Mouse (Mus musculus): Measurements from ENCODE around the gene Lexm. TPM values are rescaled to one million over a fixed set of nuclear protein-coding genes. Genes with fewer than 3 reads are reported as not detected.

The Lexm gene
- not detected for total RNA-seq (2021)
- long read RNA-seq, experiment 1, result 0 reads
- long read RNA-seq, experiment 2, result 0 reads

GRCm38 (mm10) chr4:106617056-106617455, at the start of gene Lexm:
TSS of gene Lexm (minus strand) at chr4:106617241.
- DNase-seq, result no peak
- intact Hi-C loops (cut with DNase I; ENCODE audit: low total_unique reads), result loop anchor here (10.0 kb wide), 1 partner anchor 538 kb away; no protein-coding TSS in a partner anchor

DNA sequence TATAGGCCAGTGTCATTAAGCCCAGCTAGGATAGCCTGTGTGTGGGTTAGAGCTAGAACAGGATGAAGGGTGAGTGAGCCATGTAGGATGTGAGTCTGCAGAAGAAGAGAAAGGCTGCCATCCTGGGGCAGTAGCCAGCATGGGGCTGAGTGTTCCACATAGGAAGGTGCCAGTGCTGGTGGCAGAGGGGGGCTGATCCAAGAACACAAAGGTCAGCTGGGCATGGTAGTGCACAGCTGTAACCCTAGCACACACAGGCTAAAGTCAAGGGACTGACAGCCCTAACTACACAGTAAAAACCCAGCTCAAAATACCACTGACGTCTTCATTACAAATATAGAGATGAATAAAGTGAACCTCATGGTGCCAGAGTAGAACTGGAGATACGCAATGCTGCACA, 49.5 kb upstream of the Lexm start:
- peak; percentile 63 for DNase-seq
- intact Hi-C loops (cut with DNase I; ENCODE audit: low total_unique reads), result no loop called here

DNA sequence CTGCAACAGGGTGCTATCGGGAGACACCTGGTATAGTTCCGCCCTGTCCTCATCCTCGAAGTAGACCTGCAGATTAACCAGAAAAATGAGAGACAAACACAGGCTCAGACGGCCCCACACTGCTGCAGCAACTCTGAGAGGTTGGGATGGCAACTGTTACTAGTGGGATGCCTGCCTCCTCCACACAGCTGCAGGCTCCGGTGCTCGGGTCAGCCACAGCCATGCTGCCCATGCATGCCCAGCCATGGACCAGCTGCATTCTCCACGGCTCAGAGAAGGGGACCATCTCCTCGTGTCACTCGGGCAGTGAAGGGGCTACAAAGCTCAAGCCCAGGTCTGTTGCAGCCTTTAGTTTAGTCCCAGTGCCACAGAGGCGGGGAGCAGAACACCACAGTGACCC, 48.6 kb upstream of the Lexm start:
- intact Hi-C loops (cut with DNase I; ENCODE audit: low total_unique reads), result no loop called here
- no peak for DNase-seq

DNA sequence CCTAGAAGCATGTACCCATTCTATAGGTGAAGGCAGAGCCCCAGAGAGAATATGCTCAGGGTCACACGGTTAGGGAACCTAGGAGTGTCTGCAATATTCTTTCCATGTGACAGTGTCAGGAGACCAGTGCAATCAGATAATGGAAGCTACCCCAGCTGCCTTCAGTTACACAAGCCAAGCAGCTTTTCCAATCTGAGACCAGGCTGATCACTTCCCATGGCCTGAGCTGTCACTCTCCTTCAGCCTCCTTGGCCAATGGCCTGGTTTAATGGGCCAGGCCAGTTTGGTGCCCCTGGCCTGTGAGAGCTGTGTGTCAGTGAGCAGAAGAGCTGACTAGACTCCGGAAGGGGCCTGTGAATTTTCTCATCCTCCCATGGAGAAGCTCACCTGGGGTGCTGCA, 48.2 kb upstream of the Lexm start:
- intact Hi-C loops (cut with DNase I; ENCODE audit: low total_unique reads), result no loop called here
- DNase-seq, result no peak

DNA sequence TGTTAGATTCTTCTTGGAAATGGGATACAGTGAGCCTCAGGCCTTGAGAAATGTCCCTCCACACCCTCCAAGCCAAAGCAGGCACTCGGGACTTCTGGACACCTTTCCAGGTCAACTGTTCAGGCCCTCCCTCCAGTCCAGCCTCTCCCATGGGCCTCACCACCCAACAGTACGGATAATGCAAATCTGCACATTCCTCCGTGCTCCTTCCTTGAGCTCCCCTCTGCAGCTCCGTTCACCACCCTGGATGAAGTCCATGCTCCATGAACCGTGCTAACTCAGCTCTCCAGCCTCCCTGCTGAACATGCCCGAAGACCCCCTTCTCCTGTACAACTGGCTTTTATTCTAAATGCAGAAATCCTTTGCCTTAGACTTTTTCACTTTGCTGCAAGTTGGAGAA, 47.7 kb upstream of the Lexm start:
- intact Hi-C loops (cut with DNase I; ENCODE audit: low total_unique reads), result no loop called here
- no peak for DNase-seq

DNA sequence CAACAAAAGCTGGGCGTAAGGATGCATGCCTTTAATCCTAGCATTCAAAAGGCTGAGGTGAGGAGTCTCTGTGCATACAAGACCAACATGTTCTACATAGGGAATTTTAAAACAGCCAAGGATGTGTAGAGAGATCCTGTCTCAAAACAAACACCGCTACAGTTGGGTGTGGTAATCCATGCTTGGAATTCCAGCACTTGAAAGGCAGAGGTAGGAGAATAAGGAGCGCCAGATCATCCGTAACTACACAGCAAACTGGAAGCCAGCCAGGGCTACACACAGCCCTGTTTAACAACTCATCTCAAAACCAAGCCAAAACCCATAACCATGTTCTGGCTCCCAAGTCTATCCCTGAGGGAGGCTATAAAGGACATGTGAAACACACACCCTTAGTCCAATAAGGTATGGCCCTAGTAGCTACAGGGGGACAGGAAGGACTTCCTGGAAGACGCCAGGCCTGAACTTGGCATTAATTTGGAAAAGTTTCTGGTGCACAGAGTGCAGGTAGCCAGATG, 47.0 kb upstream of the Lexm start:
- intact Hi-C loops (cut with DNase I; ENCODE audit: low total_unique reads), result no loop called here
- no peak for DNase-seq

DNA sequence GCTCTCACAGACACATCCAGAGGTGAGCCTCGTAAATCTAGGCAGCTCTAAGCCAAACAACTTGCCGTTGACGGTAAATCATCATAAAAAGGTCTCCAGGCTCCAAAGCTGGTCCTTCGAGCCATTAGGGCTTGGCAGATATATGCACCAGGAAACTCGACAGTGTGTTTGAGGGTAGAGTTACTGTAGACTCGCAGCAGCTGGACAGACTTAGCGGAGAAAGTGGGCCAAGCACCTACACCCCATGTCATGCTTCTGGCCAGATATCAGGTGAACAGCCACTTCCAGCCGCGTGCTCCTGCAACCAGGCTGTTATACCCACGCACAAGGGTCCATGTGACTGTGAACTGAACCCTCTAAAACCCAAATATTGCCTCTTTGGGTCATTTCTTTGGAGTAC, 38.6 kb upstream of the Lexm start:
- intact Hi-C loops (cut with DNase I; ENCODE audit: low total_unique reads), result no loop called here
- DNase-seq, result peak; percentile 29

DNA sequence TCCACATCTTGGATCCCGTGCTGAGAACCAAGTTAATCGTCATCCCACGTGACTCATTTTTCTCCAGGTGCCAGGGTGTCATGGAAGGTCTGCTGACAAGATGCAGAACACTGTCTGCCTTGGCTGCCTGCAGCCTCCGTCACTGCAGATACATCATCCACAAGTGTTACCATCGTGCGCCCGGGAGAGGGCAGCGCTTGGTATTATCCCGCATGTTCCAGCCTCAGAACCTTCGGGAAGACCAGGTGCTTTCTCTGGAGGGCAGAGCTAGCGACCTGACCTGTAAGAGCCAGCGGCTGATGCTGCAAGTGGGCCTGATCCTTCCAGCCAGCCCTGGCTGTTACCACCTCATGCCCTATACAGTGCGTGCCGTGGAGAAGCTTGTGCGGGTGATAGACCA, 36.0 kb upstream of the Lexm start:
- intact Hi-C loops (cut with DNase I; ENCODE audit: low total_unique reads), result no loop called here
- DNase-seq, result no peak

GRCm38 (mm10) chr4:106652546-106652945, 35.5 kb upstream of the Lexm start:
- intact Hi-C loops (cut with DNase I; ENCODE audit: low total_unique reads), result no loop called here
- no peak for DNase-seq

DNA sequence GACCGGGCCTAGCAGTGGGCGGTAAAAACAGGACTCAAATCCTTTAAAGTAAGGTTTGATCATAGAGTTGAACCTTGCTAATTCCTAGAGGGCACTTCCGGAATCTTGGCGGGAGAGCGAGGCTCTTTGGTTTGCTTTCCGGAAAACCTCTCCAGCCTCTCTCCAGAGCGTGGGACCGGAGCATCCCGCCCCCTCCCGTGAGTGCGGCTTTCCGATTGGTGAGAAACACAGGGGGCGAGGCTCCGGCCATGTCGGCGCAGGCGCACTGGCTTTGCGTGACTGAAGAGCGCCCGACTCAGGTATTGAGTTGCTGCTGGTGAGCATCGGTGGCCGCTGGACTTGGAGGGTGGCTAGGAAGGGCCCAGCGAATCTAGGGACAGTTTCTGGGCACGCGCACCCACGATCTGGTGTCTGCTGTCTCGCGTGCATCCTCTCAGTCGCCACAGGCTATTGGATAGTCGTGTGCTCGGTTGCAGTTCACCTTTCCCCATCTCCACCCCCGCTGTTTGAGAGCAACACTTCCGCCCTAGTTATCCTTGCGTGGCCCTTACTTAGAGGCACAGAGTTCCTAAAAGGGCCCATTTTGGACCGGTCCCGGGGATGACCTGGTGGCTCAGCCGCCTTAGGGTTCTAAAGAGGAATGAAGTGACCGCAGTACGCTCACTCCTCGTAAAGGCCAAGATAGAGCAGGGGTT, 33.9 kb upstream of the Lexm start, which contains the start of gene Pars2:
Gene Pars2, plus strand, starts transcription at position 237 of the 695 bp plus-strand sequence.
- intact Hi-C loops (cut with DNase I; ENCODE audit: low total_unique reads), result no loop called here
- peak; percentile 97 for DNase-seq

- intact Hi-C loops (cut with DNase I; ENCODE audit: low total_unique reads), result no loop called here
- DNase-seq, result no peak
Measured at GRCm38 (mm10) chr4:106647137-106647536, 30.1 kb upstream of the Lexm start.

DNA sequence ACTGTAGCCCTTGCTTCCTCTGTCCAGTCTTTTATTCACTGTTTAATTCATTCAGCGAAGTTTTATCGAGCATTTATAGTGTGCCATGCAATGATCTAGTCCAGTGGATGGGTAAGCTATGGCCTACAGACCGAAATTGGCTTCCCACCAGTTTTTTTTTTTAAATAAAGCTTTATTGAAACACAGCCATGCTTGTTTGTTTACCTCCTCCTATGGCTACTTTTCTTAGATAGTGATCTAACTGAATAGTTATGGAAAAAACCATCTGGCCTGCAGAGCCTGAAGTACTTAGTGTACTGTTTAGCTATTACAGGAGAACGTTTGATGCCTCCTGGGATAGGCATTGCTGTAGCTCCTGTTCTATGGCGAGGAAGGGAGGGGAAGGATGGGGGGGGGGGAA, 28.8 kb upstream of the Lexm start:
- intact Hi-C loops (cut with DNase I; ENCODE audit: low total_unique reads), result no loop called here
- no peak for DNase-seq

DNA sequence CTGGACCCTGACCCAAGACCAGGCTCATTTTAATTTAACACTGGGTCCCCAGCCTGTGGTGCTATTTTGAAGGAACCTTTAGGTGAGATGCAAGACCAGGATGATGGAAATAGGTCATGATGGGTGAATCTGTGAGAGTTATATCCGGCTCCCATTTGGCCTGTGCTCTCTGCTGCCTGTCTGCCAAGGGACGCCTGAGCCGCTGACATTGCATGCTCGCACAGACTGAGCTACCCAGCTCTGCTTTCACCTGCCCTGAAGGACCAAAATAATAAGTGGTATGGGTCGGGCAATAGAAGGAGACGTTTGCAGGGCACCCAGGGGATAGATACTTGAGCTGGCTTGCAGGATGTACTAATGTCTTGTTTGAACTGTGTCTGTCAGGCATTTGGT, 27.2 kb upstream of the Lexm start:
- intact Hi-C loops (cut with DNase I; ENCODE audit: low total_unique reads), result no loop called here
- DNase-seq, result peak; percentile 33

GRCm38 (mm10) chr4:106643483-106644217, 26.6 kb upstream of the Lexm start:
- intact Hi-C loops (cut with DNase I; ENCODE audit: low total_unique reads), result no loop called here
- no peak for DNase-seq

DNA sequence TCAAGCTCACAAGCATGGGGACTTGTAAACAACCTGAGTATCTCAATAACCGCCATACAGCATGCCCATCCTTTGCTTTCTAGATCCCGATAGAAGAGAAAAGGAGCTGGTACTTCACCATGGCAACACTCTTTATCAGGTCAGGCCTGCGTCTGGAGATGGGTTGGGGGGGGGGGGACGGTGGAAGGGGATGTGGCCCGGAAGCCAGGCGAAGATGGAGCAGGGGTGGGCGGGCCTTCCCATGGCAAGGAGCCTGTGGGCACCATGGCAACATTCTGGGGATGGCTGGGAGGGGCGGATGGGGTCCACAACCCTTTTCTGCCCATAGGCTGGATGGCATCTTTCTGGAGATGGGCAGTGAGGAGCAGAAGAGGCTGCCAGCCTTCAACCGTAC, 17.0 kb upstream of the Lexm start:
- no peak for DNase-seq
- intact Hi-C loops (cut with DNase I; ENCODE audit: low total_unique reads), result loop anchor here (5.0 kb wide), 1 partner anchor 38 kb away; no protein-coding TSS in a partner anchor

DNA sequence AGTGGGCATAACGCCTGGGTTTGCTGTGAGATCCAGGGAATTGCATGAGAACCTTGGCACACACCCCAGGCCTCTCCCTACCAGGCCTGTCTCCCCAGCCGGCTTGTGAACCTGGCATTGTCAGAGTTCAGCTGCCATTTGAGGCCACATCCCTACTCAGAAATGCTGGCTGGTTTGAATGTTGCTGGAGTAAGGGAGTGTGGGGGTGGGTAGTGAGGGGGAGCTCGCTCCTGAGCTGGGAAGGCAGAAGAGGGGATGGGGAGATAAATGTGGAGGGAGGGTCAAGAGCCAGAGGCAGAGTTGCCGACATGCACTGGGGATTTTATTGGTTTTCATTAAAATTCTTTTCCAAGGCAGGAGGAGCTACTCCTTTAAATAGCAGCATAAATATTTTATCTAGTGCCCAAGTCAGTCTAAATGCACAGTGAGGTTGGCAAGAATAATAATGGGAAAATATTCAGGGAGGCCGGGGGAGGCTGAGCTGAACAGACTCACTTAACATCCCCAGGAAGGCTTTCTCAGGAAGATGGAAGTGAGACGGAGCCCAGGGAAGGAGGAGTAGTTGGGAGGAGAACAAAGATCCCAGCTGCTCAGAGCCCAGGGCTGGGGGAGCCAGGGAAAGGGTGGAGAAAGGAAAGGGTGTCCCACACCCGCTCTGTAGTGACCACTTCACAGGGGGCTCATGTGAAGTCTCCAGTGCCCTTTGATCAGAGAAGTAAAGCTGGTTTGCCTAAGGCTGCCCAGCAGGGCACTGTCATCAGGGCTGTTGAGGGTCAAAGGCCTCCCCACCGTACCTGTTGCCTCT, 16.4 kb upstream of the Lexm start:
- peak; percentile 34 for DNase-seq
- intact Hi-C loops (cut with DNase I; ENCODE audit: low total_unique reads), result loop anchor here (5.0 kb wide), 1 partner anchor 39 kb away; no protein-coding TSS in a partner anchor

- intact Hi-C loops (cut with DNase I; ENCODE audit: low total_unique reads), result loop anchor here (5.0 kb wide), 1 partner anchor 40 kb away; no protein-coding TSS in a partner anchor
- no peak for DNase-seq
Measured at GRCm38 (mm10) chr4:106632313-106632712, 15.3 kb upstream of the Lexm start.

DNA sequence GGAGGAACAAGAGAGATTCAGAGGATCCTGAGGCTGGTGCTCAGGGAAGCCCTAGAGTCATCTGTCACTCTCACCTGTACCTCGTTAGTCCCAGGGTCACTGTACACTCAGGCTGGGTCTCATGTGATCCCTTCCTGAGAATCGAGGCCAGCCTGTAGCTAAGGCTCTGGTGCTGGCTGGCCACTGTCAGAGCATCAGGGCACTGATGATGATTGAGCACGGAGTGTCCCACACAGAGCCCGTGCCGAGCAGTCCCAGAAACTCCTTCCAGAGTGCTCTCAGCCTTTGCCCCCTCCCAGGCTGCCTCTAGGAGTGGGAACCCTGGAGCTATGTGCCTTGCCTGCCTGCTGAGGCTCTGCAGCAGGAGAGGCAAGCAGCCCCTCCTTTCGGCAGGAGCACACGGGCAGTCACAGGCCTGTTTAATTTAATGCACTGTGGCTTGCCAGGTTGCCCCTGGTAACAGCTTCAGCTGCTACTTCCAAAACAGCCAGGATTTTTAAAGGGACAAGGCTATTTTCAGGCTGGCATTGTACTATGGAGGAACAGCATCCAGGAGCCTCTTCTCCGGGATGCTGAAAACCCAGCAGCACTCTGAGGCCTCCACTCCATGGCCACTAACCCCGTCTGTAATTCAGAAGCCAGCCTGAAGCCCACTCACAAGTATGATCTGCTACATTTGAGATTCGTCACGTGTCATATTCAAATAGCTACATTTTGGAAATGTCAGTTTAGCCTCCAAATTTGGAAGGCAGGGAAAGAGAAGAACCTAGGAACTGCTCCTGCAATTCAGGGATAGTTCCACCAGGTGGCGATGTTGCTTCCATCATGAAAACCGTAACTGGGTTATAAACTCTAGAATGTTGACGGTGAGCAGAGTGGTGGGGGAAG, 13.5 kb upstream of the Lexm start:
- intact Hi-C loops (cut with DNase I; ENCODE audit: low total_unique reads), result loop anchor here (5.0 kb wide), 1 partner anchor 42 kb away; no protein-coding TSS in a partner anchor
- peak; percentile 49 for DNase-seq

- DNase-seq, result no peak
- intact Hi-C loops (cut with DNase I; ENCODE audit: low total_unique reads), result loop anchor here (5.0 kb wide), 1 partner anchor 78 kb away; no protein-coding TSS in a partner anchor
Measured at GRCm38 (mm10) chr4:106629374-106629773, 12.3 kb upstream of the Lexm start.

All from gastrocnemius, postnatal 14 days (tissue).